Mouse (Mus musculus) left cerebral cortex, postnatal 36 days (tissue): ENCODE results near the gene Osbp. TPM values are rescaled to one million over a fixed set of nuclear protein-coding genes. Genes with fewer than 3 reads are reported as not detected.
"Not testable (repeated sequence)": the region's sequence is repeated elsewhere in the genome, so short reads cannot be mapped to it uniquely, and the experiment has no call there.

Experiments
- DNase-seq, 2 experiments: peaks; one replicate each; pipeline ENCODE4 v3.0.0; 2021 to 2022; ENCODE audit warnings: low spot score in 2 of 2, mixed read lengths in 1 of 2
- intact Hi-C: fragments of 180-260 bp; cut with DNase I; formaldehyde crosslinking; loops from one replicate; pipeline ENCODE4 v1.15.1; 2025
- total RNA-seq, 2 experiments: library from RNA; stranded (reverse); gene quantifications; 2 replicates each; pipeline ENCODE4 v1.2.3; 2021

The Osbp gene
- total RNA-seq, 2 experiments from 2014 or later, result 55.5 to 59.1 TPM

GRCm38 (mm10) chr19:11980471-11980870 lies 14.7 kb downstream of the Osbp start:
- no peak for DNase-seq

GRCm38 (mm10) chr19:11984614-11985013 lies 18.9 kb downstream of the Osbp start:
- not testable (repeated sequence) for DNase-seq
- intact Hi-C loops, result loop anchor here (5.0 kb wide), 1 partner anchor 42 kb away; no protein-coding TSS in a partner anchor

More at GRCm38 (mm10) chr19:11980471-11980870, 14.7 kb downstream of the Osbp start:
- intact Hi-C loops, result loop anchor here (5.0 kb wide), 1 partner anchor 38 kb away; no protein-coding TSS in a partner anchor

- intact Hi-C loops, result no loop called here
- DNase-seq, result no peak
Observed at GRCm38 (mm10) chr19:11987841-11988240, 22.1 kb downstream of the Osbp start.

GRCm38 (mm10) chr19:11989334-11989733 lies 23.6 kb downstream of the Osbp start:
- intact Hi-C loops, result no loop called here
- DNase-seq, result no peak

GRCm38 (mm10) chr19:11992034-11992433 lies 26.3 kb downstream of the Osbp start:
- intact Hi-C loops, result loop anchor here (5.0 kb wide), 1 partner anchor 70 kb away; no protein-coding TSS in a partner anchor

GRCm38 (mm10) chr19:11992441-11993029 lies 26.8 kb downstream of the Osbp start:
- DNase-seq, result no peak
- intact Hi-C loops, result loop anchor here (5.0 kb wide), 1 partner anchor 70 kb away; no protein-coding TSS in a partner anchor

More at GRCm38 (mm10) chr19:11992034-11992433, 26.3 kb downstream of the Osbp start:
- DNase-seq, result no peak

- intact Hi-C loops, result loop anchor here (5.0 kb wide), 1 partner anchor 73 kb away; no protein-coding TSS in a partner anchor
- DNase-seq, result no peak
Observed at GRCm38 (mm10) chr19:11994703-11995431, 29.1 kb downstream of the Osbp start.

GRCm38 (mm10) chr19:11995722-11996448 lies 30.1 kb downstream of the Osbp start:
- no peak for DNase-seq
- intact Hi-C loops, result no loop called here

- intact Hi-C loops, result loop anchor here (10.0 kb wide), 1 partner anchor 593 kb away; the partner anchor contains the start of gene Gm4952
- DNase-seq, result no peak
Observed at GRCm38 (mm10) chr19:12001686-12002085, 35.9 kb downstream of the Osbp start.

- intact Hi-C loops, result loop anchor here (10.0 kb wide), 1 partner anchor 593 kb away; the partner anchor contains the start of gene Gm4952
- DNase-seq, result peak in 1 of 2 experiments; percentile 61
Observed at GRCm38 (mm10) chr19:12002125-12002524, 36.4 kb downstream of the Osbp start.

- DNase-seq, result no peak
- intact Hi-C loops, result loop anchor here (10.0 kb wide), 1 partner anchor 592 kb away; the partner anchor contains the start of gene Gm4952
Observed at GRCm38 (mm10) chr19:12002791-12003190, 37.0 kb downstream of the Osbp start.

- no peak for DNase-seq
- intact Hi-C loops, result loop anchor here (10.0 kb wide), 1 partner anchor 591 kb away; the partner anchor contains the start of gene Gm4952
Observed at GRCm38 (mm10) chr19:12003568-12003967, 37.8 kb downstream of the Osbp start.

GRCm38 (mm10) chr19:12004216-12005008 lies 38.7 kb downstream of the Osbp start:
- DNase-seq, result peak in 1 of 2 experiments; percentile 42
- intact Hi-C loops, result loop anchor here (5.0 to 10.0 kb wide), 4 partner anchors 37 to 590 kb away; partner anchors contain the start of genes Dtx4, Gm4952, Mrpl16 and Osbp

- intact Hi-C loops, result loop anchor here (5.0 to 10.0 kb wide), 4 partner anchors 38 to 589 kb away; partner anchors contain the start of genes Dtx4, Gm4952, Mrpl16 and Osbp
- peak; percentile 82 to 90 for DNase-seq
Observed at GRCm38 (mm10) chr19:12005376-12006360, 39.9 kb downstream of the Osbp start.

GRCm38 (mm10) chr19:12006361-12006947 lies 40.7 kb downstream of the Osbp start:
- intact Hi-C loops, result loop anchor here (5.0 to 10.0 kb wide), 4 partner anchors 39 to 588 kb away; partner anchors contain the start of genes Dtx4, Gm4952, Mrpl16 and Osbp
- peak in 1 of 2 experiments; percentile 32 for DNase-seq

- intact Hi-C loops, result loop anchor here (5.0 to 10.0 kb wide), 4 partner anchors 40 to 587 kb away; partner anchors contain the start of genes Dtx4, Gm4952, Mrpl16 and Osbp
- peak in 1 of 2 experiments; percentile 40 for DNase-seq
Observed at GRCm38 (mm10) chr19:12007105-12007931, 41.6 kb downstream of the Osbp start.
